Mouse (Mus musculus): ENCODE results near the gene Otud6a. TPM values are rescaled to one million over a fixed set of nuclear protein-coding genes. Genes with fewer than 3 reads are reported as not detected.

Gene Otud6a
- total and polyA plus RNA-seq, 3 experiments, result not detected

- no peaks in the 10 kb centered on the region for H3K9me3 ChIP-seq (replicated peaks; ENCODE audit: insufficient read depth, low read length)
- no peaks in the 10 kb centered on the region for H3K79me2 ChIP-seq (ENCODE audit: control insufficient read depth, insufficient read depth, low read length, poor library complexity)
- TF ChIP-seq NRF1 (IDR thresholded peaks at IDR 0.05; ENCODE audit: insufficient read depth, low read depth, low read length, poor library complexity, severe bottlenecking) (no peak), ZMIZ1 (IDR thresholded peaks at IDR 0.05; ENCODE audit: low read depth, low read length) (no peak), MEF2A (IDR thresholded peaks at IDR 0.05; ENCODE audit: extremely low read depth, insufficient replicate concordance, low read depth, low read length, poor library complexity, severe bottlenecking) (no peak), NELFE (IDR thresholded peaks at IDR 0.05; ENCODE audit: low read depth, low read length) (no peak), KAT2A (conservative IDR thresholded peaks at IDR 0.05; ENCODE audit: low read depth, low read length) (no peak), ETS1 (IDR thresholded peaks at IDR 0.05; ENCODE audit: low read depth, low read length) (no peak), ZC3H11A (IDR thresholded peaks at IDR 0.05; ENCODE audit: low read depth, low read length) (no peak), MAZ (IDR thresholded peaks at IDR 0.05; ENCODE audit: low read depth, low read length) (no peak), SMC3 (IDR thresholded peaks at IDR 0.05; ENCODE audit: low read depth, low read length) (no peak)
- H3K4me1 ChIP-seq (ENCODE audit: control insufficient read depth in 1 of 2, insufficient read depth in 2 of 2, low read length in 2 of 2), result peaks cover 7 to 8% of the 10 kb centered on the region in 2 experiments
- no peak overlapping the region for H3K9ac ChIP-seq (ENCODE audit: control insufficient read depth, low read depth, low read length, poor library complexity, severe bottlenecking)
- peaks cover 0 to 8% of the 10 kb centered on the region in 2 experiments; a peak in 2 of 4 replicates for H3K36me3 ChIP-seq (ENCODE audit: control insufficient read depth in 1 of 2, insufficient read depth in 2 of 2, low read length in 2 of 2)
- H3K27me3 ChIP-seq (ENCODE audit: control insufficient read depth in 1 of 2, insufficient read depth in 2 of 2, low read length in 2 of 2), result no peaks in the 10 kb centered on the region
- no peak overlapping the region for H3K4me3 ChIP-seq (ENCODE audit: control insufficient read depth in 1 of 2, insufficient read depth in 1 of 2, low read depth in 2 of 2, low read length in 2 of 2)
- DNase-seq (ENCODE audit: low read depth, low spot score), result peak; percentile 4
- no peak overlapping the region for H3K27ac ChIP-seq (ENCODE audit: control insufficient read depth, low read depth, low read length)
Measured at GRCm38 (mm10) chrX:100470126-100470525, 41.3 kb downstream of the Otud6a start.

- H3K9me3 ChIP-seq (replicated peaks; ENCODE audit: insufficient read depth, low read length), result no peaks in the 10 kb centered on the region
- no peaks in the 10 kb centered on the region for H3K79me2 ChIP-seq (ENCODE audit: control insufficient read depth, insufficient read depth, low read length, poor library complexity)
- DNase-seq (ENCODE audit: low read depth, low spot score), result no peak
- H3K4me3 ChIP-seq (ENCODE audit: control insufficient read depth in 1 of 2, insufficient read depth in 1 of 2, low read depth in 2 of 2, low read length in 2 of 2), result no peak overlapping the region
- TF ChIP-seq MAZ (IDR thresholded peaks at IDR 0.05; ENCODE audit: low read depth, low read length) (no peak), ZC3H11A (IDR thresholded peaks at IDR 0.05; ENCODE audit: low read depth, low read length) (no peak), JUND (IDR thresholded peaks at IDR 0.05; ENCODE audit: low read depth, low read length) (no peak), UBTF (IDR thresholded peaks at IDR 0.05; ENCODE audit: borderline replicate concordance, insufficient read depth, low read depth, low read length) (no peak), POLR2AphosphoS2 (IDR thresholded peaks at IDR 0.05; ENCODE audit: low read length) (no peak), MYB (IDR thresholded peaks at IDR 0.05; ENCODE audit: low read depth, low read length) (no peak), RAD21 (IDR thresholded peaks at IDR 0.05; ENCODE audit: low read depth, low read length) (no peak), CHD2 (IDR thresholded peaks at IDR 0.05; ENCODE audit: low read length) (no peak), ZMIZ1 (IDR thresholded peaks at IDR 0.05; ENCODE audit: low read depth, low read length) (no peak), TBP (IDR thresholded peaks at IDR 0.05; ENCODE audit: low read depth, low read length) (no peak), SIN3A (IDR thresholded peaks at IDR 0.05; ENCODE audit: low read length) (no peak), NRF1 (IDR thresholded peaks at IDR 0.05; ENCODE audit: insufficient read depth, low read depth, low read length, poor library complexity, severe bottlenecking) (no peak)
- H3K27ac ChIP-seq (ENCODE audit: control insufficient read depth, low read depth, low read length), result no peak overlapping the region
- no peak overlapping the region for H3K9ac ChIP-seq (ENCODE audit: control insufficient read depth, low read depth, low read length, poor library complexity, severe bottlenecking)
- H3K4me1 ChIP-seq (ENCODE audit: control insufficient read depth in 1 of 2, insufficient read depth in 2 of 2, low read length in 2 of 2), result peaks cover 13 to 18% of the 10 kb centered on the region in 2 experiments
- H3K27me3 ChIP-seq (ENCODE audit: control insufficient read depth in 1 of 2, insufficient read depth in 2 of 2, low read length in 2 of 2), result no peaks in the 10 kb centered on the region
- peaks cover 0 to 14% of the 10 kb centered on the region in 2 experiments; a peak in 2 of 4 replicates for H3K36me3 ChIP-seq (ENCODE audit: control insufficient read depth in 1 of 2, insufficient read depth in 2 of 2, low read length in 2 of 2)
Measured at GRCm38 (mm10) chrX:100471491-100471890, 42.7 kb downstream of the Otud6a start.

Measured in MEL (cell line).